Mouse (Mus musculus) adrenal gland, adult 8-10 months (tissue): ENCODE measurements around the gene Wdr3. TPM values are rescaled to one million over a fixed set of nuclear protein-coding genes. Genes with fewer than 3 reads are reported as not detected.

Experiments
- DNase-seq: peaks from one replicate; pipeline ENCODE4 v3.0.0; 2022
- total RNA-seq, 4 experiments: library from RNA; stranded (reverse); gene quantifications; 2 replicates each; pipeline ENCODE4 v1.2.4; 2022

Wdr3 gene
- 10 to 100 TPM; 23.8 to 35.2 (median 29.3) TPM for total RNA-seq

- peak; percentile 93 for DNase-seq
These were observed at the start of gene Wdr3, which contains the start of gene Gdap2 for GRCm38 (mm10) chr3:100162315-100163105. TSS of gene Wdr3 (minus strand) at chr3:100162407. TSS of gene Gdap2 (plus strand) at chr3:100162381.

DNA sequence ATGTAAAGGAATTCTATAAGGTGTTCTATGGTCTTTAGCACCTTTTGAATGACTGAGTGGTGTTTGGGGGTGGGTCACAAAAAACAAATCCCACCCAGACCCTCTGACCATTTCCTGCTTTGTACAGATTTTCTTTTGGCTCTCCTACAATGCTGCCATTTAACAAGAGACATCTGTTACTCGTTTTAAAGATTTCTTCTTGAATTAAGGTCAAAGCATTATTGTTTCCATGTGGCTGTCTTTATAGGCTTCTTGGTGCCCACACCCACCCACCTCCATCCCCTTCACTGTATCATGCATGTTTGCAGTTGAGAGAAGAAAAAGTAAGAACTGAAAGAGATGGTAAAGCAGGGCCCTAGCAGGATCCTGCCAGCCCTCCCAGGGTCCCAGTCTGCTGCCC is 44.8 kb upstream of the Wdr3 start:
- no peak for DNase-seq

- peak; percentile 15 for DNase-seq
These were observed 39.3 kb upstream of the Wdr3 start for GRCm38 (mm10) chr3:100201554-100201953.

DNA sequence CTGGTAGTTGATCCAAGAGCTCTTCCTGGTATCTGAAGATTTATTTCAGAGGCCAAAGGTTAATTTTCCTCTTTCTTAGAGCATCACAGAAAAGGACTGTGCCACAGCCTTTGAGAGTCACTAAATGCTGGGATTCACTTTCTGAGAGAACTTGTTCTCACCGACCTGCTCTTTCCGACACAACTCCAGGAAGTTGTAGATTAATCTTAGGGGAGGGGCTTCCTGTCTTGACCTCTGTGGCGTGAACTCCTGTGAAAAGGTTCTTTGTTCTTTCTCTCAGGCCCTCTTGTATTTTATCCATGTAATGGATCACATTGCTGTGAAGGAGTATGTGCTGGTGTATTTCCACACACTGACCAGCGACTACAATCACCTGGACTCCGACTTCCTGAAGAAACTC is 32.0 kb upstream of the Wdr3 start:
- no peak for DNase-seq

DNA sequence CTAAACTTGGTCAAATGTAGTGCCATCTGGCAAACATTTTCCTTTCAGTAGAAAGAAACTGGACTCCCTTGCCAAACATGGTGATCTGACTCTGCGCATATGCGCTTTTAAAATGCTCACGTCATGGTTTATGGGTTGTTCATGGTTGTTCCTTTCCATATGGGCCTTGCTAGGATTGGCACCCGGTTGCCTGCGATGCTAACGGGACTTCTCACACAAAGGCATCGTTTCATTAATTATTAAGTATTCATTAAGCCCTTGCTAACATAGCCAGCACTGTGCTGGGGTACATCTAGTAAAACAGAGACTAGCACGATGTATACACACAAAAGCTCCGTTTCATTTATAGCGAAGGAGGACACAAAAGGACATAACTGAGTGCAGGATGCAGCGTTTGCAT is 27.7 kb upstream of the Wdr3 start:
- no peak for DNase-seq

- DNase-seq = no peak
These were observed 27.2 kb upstream of the Wdr3 start for GRCm38 (mm10) chr3:100189444-100189843.

- DNase-seq = no peak
These were observed 18.3 kb upstream of the Wdr3 start for GRCm38 (mm10) chr3:100180471-100180870.

GRCm38 (mm10) chr3:100176031-100176430 is 13.8 kb upstream of the Wdr3 start:
- DNase-seq = no peak

- no peak for DNase-seq
These were observed 2.8 kb upstream of the Wdr3 start for GRCm38 (mm10) chr3:100164991-100165390.

- no peak for DNase-seq
These were observed 1.3 kb upstream of the Wdr3 start for GRCm38 (mm10) chr3:100163556-100163955.

GRCm38 (mm10) chr3:100161665-100162314 is 417 bp downstream of the Wdr3 start:
- no peak for DNase-seq

DNA sequence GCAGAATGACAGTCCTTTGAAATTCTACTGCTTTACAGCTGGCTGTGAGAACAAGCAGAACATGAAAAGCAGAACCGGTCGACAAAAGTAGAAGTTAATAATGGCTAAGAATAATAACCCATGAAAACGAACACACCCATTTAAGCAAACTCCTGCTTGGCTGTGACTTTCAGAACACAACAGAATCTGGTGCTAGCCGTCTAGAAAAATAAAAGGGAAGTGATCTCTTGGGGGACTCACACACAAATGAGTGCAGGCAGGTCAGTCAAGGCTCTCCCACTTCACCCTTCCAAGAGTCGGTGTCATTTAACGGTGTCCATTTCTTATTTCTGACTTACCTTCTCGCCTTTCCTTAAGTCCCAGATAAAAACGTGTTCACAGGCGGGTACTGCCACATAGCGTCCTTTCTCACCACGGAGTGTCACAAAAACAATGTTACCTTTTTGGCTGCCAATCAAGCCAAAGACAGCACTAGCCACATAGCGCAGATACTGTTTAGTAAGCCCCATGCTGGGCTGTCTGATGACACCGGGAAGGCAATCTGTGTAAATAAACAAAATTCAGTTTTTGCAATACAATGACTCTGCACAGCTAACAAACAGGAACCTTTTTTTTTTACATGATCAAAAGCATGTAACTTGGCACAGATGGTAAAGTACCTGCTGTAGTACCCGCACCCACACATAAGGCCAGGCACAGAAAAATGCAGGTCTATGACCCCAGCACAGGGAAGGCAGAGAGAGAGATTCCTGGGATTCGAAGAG is 1.3 kb downstream of the Wdr3 start:
- DNase-seq = no peak

DNA sequence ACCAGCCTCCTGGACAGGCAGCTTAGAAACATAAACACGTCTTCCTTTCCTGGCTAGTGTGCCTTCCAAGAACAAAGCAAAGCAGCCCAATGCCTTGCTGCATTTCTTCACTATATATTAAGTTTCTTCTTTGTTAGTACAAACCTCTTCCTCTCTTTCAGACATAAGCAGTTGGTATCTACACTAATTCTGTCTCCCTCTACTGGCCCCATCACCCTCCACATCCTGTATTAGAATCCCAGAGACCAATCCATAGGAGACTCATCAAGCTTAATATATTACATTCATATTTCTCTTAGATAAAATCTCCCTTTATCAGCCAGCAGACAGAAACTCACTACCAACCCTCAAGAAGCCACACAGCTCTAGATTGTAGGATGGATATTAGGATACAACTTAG is 39.8 kb downstream of the Wdr3 start:
- no peak for DNase-seq

DNA sequence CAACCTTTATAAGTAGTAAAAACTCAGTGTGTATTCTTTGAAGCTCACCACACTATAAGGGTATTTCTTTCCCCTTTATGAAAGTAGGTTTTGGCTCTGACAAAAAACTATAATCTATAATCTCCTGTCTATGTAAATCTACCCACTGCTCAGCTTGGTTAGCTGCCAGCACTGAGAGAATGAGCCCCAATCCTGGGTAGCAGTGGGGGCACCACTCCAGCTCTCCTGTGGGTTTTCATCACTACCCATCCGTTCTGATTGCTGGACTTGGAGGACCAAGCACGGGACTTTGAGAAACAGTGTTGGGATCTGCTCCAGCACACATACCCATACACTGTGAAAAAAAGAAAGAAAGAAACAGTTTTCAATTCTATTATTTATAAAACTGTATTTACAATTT is 40.2 kb downstream of the Wdr3 start:
- DNase-seq = no peak

GRCm38 (mm10) chr3:100118681-100119080 is 43.5 kb downstream of the Wdr3 start:
- DNase-seq = no peak

- DNase-seq = no peak
These were observed 55.5 kb downstream of the Wdr3 start for GRCm38 (mm10) chr3:100106736-100107135.

GRCm38 (mm10) chr3:100102386-100103092 is 59.7 kb downstream of the Wdr3 start:
- no peak for DNase-seq

Other genes with a start within 250 kb of the Wdr3 start
- 10 to 100 TPM; 14.9 to 25.1 (median 17.1) TPM for gene Gdap2, start within 50 bp of the Wdr3 start, total RNA-seq